Mouse (Mus musculus) right cerebral cortex, postnatal 10 days (tissue): ENCODE measurements around the gene 4931428L18Rik.
A peak's percentile ranks its signal among the peaks of the same experiment; 100 is the strongest.

Experiments
- DNase-seq, 2 experiments: peaks; one replicate each; pipeline ENCODE4 v3.0.0; 2021; ENCODE audit warnings: low spot score in 2 of 2

The 4931428L18Rik gene

GRCm38 (mm10) chr1:31152799-31153426, 69.6 kb downstream of the 4931428L18Rik start:
- no peak for DNase-seq

- DNase-seq = no peak
Measured at GRCm38 (mm10) chr1:31150546-31150945, 71.9 kb downstream of the 4931428L18Rik start.

GRCm38 (mm10) chr1:31149671-31150070, 72.8 kb downstream of the 4931428L18Rik start:
- no peak for DNase-seq

- no peak for DNase-seq
Measured at GRCm38 (mm10) chr1:31143571-31143970, 78.9 kb downstream of the 4931428L18Rik start.

GRCm38 (mm10) chr1:31142288-31143094, 80.0 kb downstream of the 4931428L18Rik start:
- DNase-seq = no peak

GRCm38 (mm10) chr1:31138387-31138786, 84.1 kb downstream of the 4931428L18Rik start:
- no peak for DNase-seq

GRCm38 (mm10) chr1:31113466-31113865, 109.0 kb downstream of the 4931428L18Rik start:
- no peak for DNase-seq

GRCm38 (mm10) chr1:31107961-31108360, 114.5 kb downstream of the 4931428L18Rik start:
- DNase-seq = no peak

- peak; percentile 21 to 26 for DNase-seq
Measured at GRCm38 (mm10) chr1:31102863-31103657, 119.4 kb downstream of the 4931428L18Rik start.

- DNase-seq = no peak
Measured at GRCm38 (mm10) chr1:31102280-31102679, 120.2 kb downstream of the 4931428L18Rik start.

- no peak for DNase-seq
Measured at GRCm38 (mm10) chr1:31097208-31097607, 125.3 kb downstream of the 4931428L18Rik start.

- DNase-seq = no peak
Measured at GRCm38 (mm10) chr1:31096466-31096793, 126.1 kb downstream of the 4931428L18Rik start.

GRCm38 (mm10) chr1:31095706-31096465, 126.6 kb downstream of the 4931428L18Rik start:
- no peak for DNase-seq

GRCm38 (mm10) chr1:31094792-31095191, 127.7 kb downstream of the 4931428L18Rik start:
- no peak for DNase-seq

GRCm38 (mm10) chr1:31093939-31094338, 128.5 kb downstream of the 4931428L18Rik start:
- DNase-seq = no peak

GRCm38 (mm10) chr1:31088686-31089085, 133.8 kb downstream of the 4931428L18Rik start:
- DNase-seq = no peak

GRCm38 (mm10) chr1:31072523-31073370, 149.7 kb downstream of the 4931428L18Rik start:
- no peak for DNase-seq

- DNase-seq = no peak
Measured at GRCm38 (mm10) chr1:31071209-31071608, 151.3 kb downstream of the 4931428L18Rik start.

GRCm38 (mm10) chr1:31064817-31065740, 157.4 kb downstream of the 4931428L18Rik start:
- DNase-seq = peak; percentile 47 to 77

- no peak for DNase-seq
Measured at GRCm38 (mm10) chr1:31059806-31060205, 162.7 kb downstream of the 4931428L18Rik start.
